Comparison of ENCODE assay signal across 9 mouse cellular contexts in the genomic region with DNA sequence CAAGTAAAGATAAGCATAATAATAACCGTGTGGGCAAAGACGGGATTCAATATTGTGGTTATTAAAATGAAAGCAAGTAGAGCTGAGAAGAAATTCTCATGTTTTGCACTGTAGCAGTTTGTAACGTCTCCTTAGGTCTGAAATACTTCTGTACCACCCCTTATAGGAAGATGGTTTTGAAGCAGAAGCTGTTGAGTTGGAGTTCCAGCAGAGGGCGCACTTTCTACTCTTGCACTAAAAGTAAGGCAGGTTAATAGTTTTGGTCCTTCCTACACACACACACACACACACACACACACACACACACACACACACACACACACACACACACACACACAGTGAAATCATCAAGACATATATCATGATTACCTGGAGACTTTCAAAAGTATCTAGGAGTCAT.
DNase-seq lines count a peak whose midpoint lies in the region; ATAC-seq and TF ChIP-seq lines count a peak whose summit lies in the region.
"Had no signal": no experiment of that assay in that cellular context is flagged by ENCODE, and none has a peak within 500 bp of the region (broad histone marks: within the 10 kb centered on the region; RNA-seq: fewer than 3 reads in every experiment).

No protein-coding gene starts in this region.

- no peaks in the 10 kb centered on the region for H3K36me3 ChIP-seq in forebrain, postnatal 0 days (ENCODE audit: insufficient read depth)
- H3K36me3 ChIP-seq in forebrain, embryonic 15.5 days: no peaks in the 10 kb centered on the region
- H3K36me3 ChIP-seq in neural tube, embryonic 15.5 days: no peaks in the 10 kb centered on the region
- H3K36me3 ChIP-seq: hindbrain, embryonic 15.5 days had no signal

- H3K9me3 ChIP-seq in forebrain, postnatal 0 days (ENCODE audit: low read length): no peaks in the 10 kb centered on the region
- H3K9me3 ChIP-seq in forebrain, embryonic 15.5 days: no peaks in the 10 kb centered on the region
- no peaks in the 10 kb centered on the region for H3K9me3 ChIP-seq in neural tube, embryonic 15.5 days (replicated peaks)
- H3K9me3 ChIP-seq: hindbrain, embryonic 15.5 days had no signal

- peak; percentile 69 for DNase-seq in forebrain, postnatal 0 days
- DNase-seq in neural tube, embryonic 10.5 days (ENCODE audit: extremely low spot score, low spot score): peak; percentile 34
- DNase-seq in left cerebral cortex, postnatal 10 days (ENCODE audit: extremely low spot score in 1 of 2, low spot score in 2 of 2): peak; percentile 56 to 70
- no peak for DNase-seq in T-cell, adult 2 months (ENCODE audit: low spot score)
- no peak for DNase-seq in urinary bladder, postnatal 36 days (ENCODE audit: low spot score in 2 of 2)

- H3K4me2 ChIP-seq in forebrain, postnatal 0 days (ENCODE audit: low read depth): no peak overlapping the region
- no peak overlapping the region for H3K4me2 ChIP-seq in forebrain, embryonic 15.5 days (replicated peaks)
- H3K4me2 ChIP-seq in neural tube, embryonic 15.5 days: no peak overlapping the region
- H3K4me2 ChIP-seq: hindbrain, embryonic 15.5 days had no signal

- 26% methylated on average over 4 of the region's 4 CpGs for WGBS in forebrain, postnatal 0 days
- 29% methylated on average over 4 of the region's 4 CpGs for WGBS in forebrain, embryonic 15.5 days
- WGBS in neural tube, embryonic 15.5 days: 40% methylated on average over 4 of the region's 4 CpGs

- ATAC-seq in forebrain, postnatal 0 days: no peak
- ATAC-seq in forebrain, embryonic 15.5 days (replicated peaks): no peak
- no peak for ATAC-seq in neural tube, embryonic 15.5 days (ENCODE audit: low FRiP score)
- 0 out of 2 replicates have a peak, but pooled peaks have one; percentile 42 for ATAC-seq in common myeloid progenitor, adult 5-6 weeks (replicated peaks; ENCODE audit: low read depth, poor library complexity, severe bottlenecking)

- H3K27me3 ChIP-seq in forebrain, postnatal 0 days (ENCODE audit: insufficient read depth, low read length): no peaks in the 10 kb centered on the region
- H3K27me3 ChIP-seq in forebrain, embryonic 15.5 days: no peaks in the 10 kb centered on the region
- H3K27me3 ChIP-seq in neural tube, embryonic 15.5 days (replicated peaks): no peaks in the 10 kb centered on the region
- H3K27me3 ChIP-seq: hindbrain, embryonic 15.5 days had no signal

- H3K4me3 ChIP-seq in forebrain, postnatal 0 days (ENCODE audit: low read depth, low read length): no peak overlapping the region
- H3K4me3 ChIP-seq in forebrain, embryonic 15.5 days: no peak overlapping the region
- H3K4me3 ChIP-seq in neural tube, embryonic 15.5 days (replicated peaks): no peak overlapping the region
- H3K4me3 ChIP-seq: hindbrain, embryonic 15.5 days had no signal

- intact Hi-C loops in left cerebral cortex, postnatal 10 days (cut with DNase I): no loop called here

- H3K9ac ChIP-seq in forebrain, postnatal 0 days: no peak overlapping the region
- no peak overlapping the region for H3K9ac ChIP-seq in forebrain, embryonic 15.5 days (replicated peaks)
- no peak overlapping the region for H3K9ac ChIP-seq in neural tube, embryonic 15.5 days (replicated peaks)
- H3K9ac ChIP-seq: hindbrain, embryonic 15.5 days had no signal

- no peak overlapping the region for H3K27ac ChIP-seq in forebrain, postnatal 0 days (ENCODE audit: low read depth, low read length)
- H3K27ac ChIP-seq in forebrain, embryonic 15.5 days (replicated peaks): no peak overlapping the region
- no peak overlapping the region for H3K27ac ChIP-seq in neural tube, embryonic 15.5 days (replicated peaks)
- H3K27ac ChIP-seq: hindbrain, embryonic 15.5 days had no signal

- TF ChIP-seq CTCF in forebrain, postnatal 0 days (IDR thresholded peaks at IDR 0.05; ENCODE audit: low read depth): peak; percentile 57

- H3K4me1 ChIP-seq in forebrain, postnatal 0 days (ENCODE audit: insufficient read depth): no peaks in the 10 kb centered on the region
- peaks cover 9% of the 10 kb centered on the region for H3K4me1 ChIP-seq in forebrain, embryonic 15.5 days
- H3K4me1 ChIP-seq in neural tube, embryonic 15.5 days: no peaks in the 10 kb centered on the region

Comparison
In these comparisons a context has a peak if more than half of its experiments do, and no peak if none do; other contexts are left out.
1. DNase-seq: peak in forebrain, postnatal 0 days (single experiment), neural tube, embryonic 10.5 days (single experiment) and left cerebral cortex, postnatal 10 days (2 of 2); none in T-cell, adult 2 months (single experiment) and urinary bladder, postnatal 36 days (0 of 2).